Mouse (Mus musculus): ENCODE data around the gene Gusb. TPM values are rescaled to one million over a fixed set of nuclear protein-coding genes. Genes with fewer than 3 reads are reported as not detected.
A peak's percentile ranks its signal among the peaks of the same experiment; 100 is the strongest.

The Gusb gene
- total RNA-seq, 2 experiments from 2014 or later, result 41.0 to 44.6 TPM

- peak; percentile 93 for DNase-seq
Measured at GRCm38 (mm10) chr5:130023767-130024539, 21.1 kb upstream of the Gusb start.

GRCm38 (mm10) chr5:130023067-130023766, 20.4 kb upstream of the Gusb start:
- DNase-seq, result no peak

- DNase-seq, result no peak
Measured at GRCm38 (mm10) chr5:130022366-130022765, 19.5 kb upstream of the Gusb start.

- DNase-seq, result no peak
Measured at GRCm38 (mm10) chr5:130021361-130021966, 18.6 kb upstream of the Gusb start.

- no peak for DNase-seq
Measured at GRCm38 (mm10) chr5:130019461-130019860, 16.6 kb upstream of the Gusb start.

- DNase-seq, result no peak
Measured at GRCm38 (mm10) chr5:130015104-130015503, 12.3 kb upstream of the Gusb start.

- no peak for DNase-seq
Measured at GRCm38 (mm10) chr5:130010961-130011360, 8.1 kb upstream of the Gusb start.

GRCm38 (mm10) chr5:130009784-130010183, 6.9 kb upstream of the Gusb start:
- no peak for DNase-seq

GRCm38 (mm10) chr5:130008034-130008590, 5.3 kb upstream of the Gusb start:
- DNase-seq, result no peak

- no peak for DNase-seq
Measured at GRCm38 (mm10) chr5:130007344-130007743, 4.5 kb upstream of the Gusb start.

- no peak for DNase-seq
Measured at GRCm38 (mm10) chr5:130003229-130003628, 380 bp upstream of the Gusb start.

- no peak for DNase-seq
Measured at GRCm38 (mm10) chr5:130001356-130001987, 1.4 kb downstream of the Gusb start.

GRCm38 (mm10) chr5:130000735-130001134, 2.1 kb downstream of the Gusb start:
- no peak for DNase-seq

- peak; percentile 70 for DNase-seq
Measured at GRCm38 (mm10) chr5:129999097-129999496, 3.8 kb downstream of the Gusb start.

GRCm38 (mm10) chr5:129997700-129998099, 5.1 kb downstream of the Gusb start:
- DNase-seq, result no peak

- DNase-seq, result no peak
Measured at GRCm38 (mm10) chr5:129994989-129995388, 7.9 kb downstream of the Gusb start.

GRCm38 (mm10) chr5:129993374-129993773, 9.5 kb downstream of the Gusb start:
- no peak for DNase-seq

- DNase-seq, result no peak
Measured at GRCm38 (mm10) chr5:129991898-129992297, 11.0 kb downstream of the Gusb start.

GRCm38 (mm10) chr5:129989376-129989775, 13.5 kb downstream of the Gusb start:
- DNase-seq, result peak; percentile 59

- no peak for DNase-seq
Measured at GRCm38 (mm10) chr5:129980216-129980615, 22.6 kb downstream of the Gusb start.

- peak; percentile 41 for DNase-seq
Measured at GRCm38 (mm10) chr5:129978608-129979007, 24.2 kb downstream of the Gusb start.

GRCm38 (mm10) chr5:129977768-129978167, 25.1 kb downstream of the Gusb start:
- DNase-seq, result no peak
